Mouse (Mus musculus) midbrain, embryonic 15.5 days (tissue): ENCODE data around the gene Ostn. TPM values are rescaled to one million over a fixed set of nuclear protein-coding genes. Genes with fewer than 3 reads are reported as not detected.
"Not testable (repeated sequence)": the region's sequence is repeated elsewhere in the genome, so short reads cannot be mapped to it uniquely, and the experiment has no call there.

Experiments
- ATAC-seq: fragments of 200-750 bp; cut with Nextera tagmentation; replicated peaks from 2 replicates; pipeline ENCODE4 v1.8.0; 2017; ENCODE audit warnings: moderate TSS enrichment
- H3K27ac ChIP-seq: fragments of 300-500 bp; sonication (generic); 2 replicates; pipeline ENCODE4 v1.5.1; 2015; ENCODE audit warnings: mild to moderate bottlenecking, inconsistent platforms
- H3K27me3 ChIP-seq: fragments of 300-500 bp; sonication (generic); replicated peaks from 2 replicates; pipeline ENCODE4 v1.6.1; 2015; ENCODE audit warnings: inconsistent platforms
- H3K36me3 ChIP-seq: fragments of 300-500 bp; sonication (generic); replicated peaks from 2 replicates; pipeline ENCODE4 v1.6.1; 2015; ENCODE audit warnings: inconsistent platforms
- H3K4me1 ChIP-seq: fragments of 300-500 bp; sonication (generic); 2 replicates; pipeline ENCODE4 v1.6.1; 2015; ENCODE audit warnings: inconsistent platforms
- H3K4me2 ChIP-seq: fragments of 300-500 bp; sonication (generic); 2 replicates; pipeline ENCODE4 v1.6.1; 2015; ENCODE audit warnings: inconsistent platforms, mild to moderate bottlenecking, moderate library complexity
- H3K4me3 ChIP-seq: fragments of 300-500 bp; sonication (generic); 2 replicates; pipeline ENCODE4 v1.5.1; 2015; ENCODE audit warnings: mild to moderate bottlenecking, inconsistent platforms
- H3K9ac ChIP-seq: fragments of 300-500 bp; sonication (generic); 2 replicates; pipeline ENCODE4 v1.6.1; 2015; ENCODE audit warnings: mild to moderate bottlenecking, inconsistent platforms
- H3K9me3 ChIP-seq: fragments of 300-500 bp; sonication (generic); 2 replicates; pipeline ENCODE4 v1.6.1; 2016; ENCODE audit warnings: inconsistent platforms
- WGBS: fragments of 180-500 bp; shearing (Covaris S2); methylation state at CpG from one replicate; pipeline ENCODE4 v1.1.7; 2015; ENCODE audit warnings: mixed read lengths; 5-methylcytosine and 5-hydroxymethylcytosine counted together
- polyA plus RNA-seq: library from polyadenylated mRNA; unstranded; fragments of >200 nt; fragmentation: Nextera tagmentation; extraction: Ambion mirVana; gene quantifications from 2 replicates; pipeline ENCODE4 v1.2.1, GENCODE M21; 2015

Ostn gene
- not detected in 2 replicates for polyA plus RNA-seq

GRCm38 (mm10) chr16:27307189-27307588, at the start of gene Ostn:
TSS of gene Ostn (plus strand) at chr16:27307489.
- ATAC-seq, H3K4me1 ChIP-seq, H3K36me3 ChIP-seq, H3K27ac ChIP-seq, H3K4me3 ChIP-seq, H3K9me3 ChIP-seq, H3K4me2 ChIP-seq, H3K9ac ChIP-seq, H3K27me3 ChIP-seq: not testable (repeated sequence)
- WGBS: 76% methylated on average over 4 of the region's 4 CpGs

DNA sequence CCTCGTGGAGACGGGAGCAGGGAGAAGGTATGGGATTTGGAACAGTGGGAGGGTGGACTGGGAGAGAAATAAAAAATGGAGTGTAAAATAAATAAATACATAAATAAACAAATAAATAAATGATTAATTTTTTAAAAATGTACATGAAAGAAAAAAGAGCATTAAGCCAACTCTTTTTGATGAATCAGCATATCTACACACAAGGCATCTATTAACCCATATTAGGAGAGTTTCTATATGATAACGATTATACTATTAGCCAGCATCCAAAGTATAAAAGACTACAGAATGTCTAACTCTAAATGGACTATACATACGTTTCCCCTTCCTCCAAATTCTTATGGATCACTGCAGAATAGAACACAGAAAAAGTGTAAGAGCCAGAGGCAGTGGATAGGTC, 38.5 kb upstream of the Ostn start:
- Histone ChIP-seq H3K4me1 (no peaks in the 10 kb centered on the region), H3K36me3 (no peaks in the 10 kb centered on the region), H3K4me2 (no peak overlapping the region), H3K9ac (no peak overlapping the region), H3K9me3 (no peaks in the 10 kb centered on the region), H3K27me3 (no peaks in the 10 kb centered on the region), H3K27ac (no peak overlapping the region), H3K4me3 (no peak overlapping the region)
- 78% methylated on average over 4 of the region's 4 CpGs for WGBS
- ATAC-seq: no peak

DNA sequence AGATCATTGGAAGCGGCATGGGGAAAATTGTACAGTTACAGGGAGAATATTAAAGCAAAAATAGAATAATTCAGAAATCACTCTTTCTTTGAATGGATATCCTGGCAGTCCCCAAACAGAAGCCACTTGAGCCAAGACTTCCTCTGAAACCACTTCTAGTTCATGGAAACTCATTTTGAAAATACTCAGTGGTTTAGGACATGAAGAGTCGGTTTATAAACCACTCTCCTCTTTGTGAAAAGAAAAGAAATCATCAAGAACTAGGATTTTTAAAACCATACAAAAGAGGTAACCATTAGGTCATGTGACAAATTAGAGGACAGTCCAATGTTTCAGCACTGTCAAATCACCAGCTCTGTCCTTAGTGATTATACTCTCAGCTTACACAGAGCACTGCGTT, 19.9 kb upstream of the Ostn start:
- WGBS: 77% methylated on average over 3 of the region's 3 CpGs
- H3K4me1 ChIP-seq: no peaks in the 10 kb centered on the region
- H3K27me3 ChIP-seq: no peaks in the 10 kb centered on the region
- H3K27ac ChIP-seq: no peak overlapping the region
- H3K4me2 ChIP-seq: no peak overlapping the region
- no peak overlapping the region for H3K9ac ChIP-seq
- H3K36me3 ChIP-seq: no peaks in the 10 kb centered on the region
- no peak for ATAC-seq
- no peak overlapping the region for H3K4me3 ChIP-seq
- no peaks in the 10 kb centered on the region for H3K9me3 ChIP-seq

DNA sequence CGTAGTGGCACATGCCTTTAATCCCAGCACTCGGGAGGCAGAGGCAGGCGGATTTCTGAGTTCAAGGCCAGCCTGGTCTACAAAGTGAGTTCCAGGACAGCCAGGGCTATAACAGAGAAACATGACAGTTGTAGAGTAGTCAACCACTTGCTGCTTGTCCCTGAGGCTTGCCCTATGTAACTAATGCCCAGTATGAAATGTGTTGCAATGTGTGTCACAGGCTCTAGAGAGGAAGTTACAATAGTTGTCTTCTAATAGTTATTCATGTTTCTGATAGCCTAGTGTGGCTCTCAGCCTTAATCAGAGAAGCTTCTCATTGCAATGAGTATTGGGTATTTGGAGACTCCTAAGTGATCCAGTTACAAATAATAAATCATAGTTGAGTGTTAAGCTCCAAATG, 10.8 kb upstream of the Ostn start:
- H3K4me3 ChIP-seq: no peak overlapping the region
- no peaks in the 10 kb centered on the region for H3K36me3 ChIP-seq
- no peaks in the 10 kb centered on the region for H3K9me3 ChIP-seq
- H3K4me2 ChIP-seq: no peak overlapping the region
- H3K9ac ChIP-seq: no peak overlapping the region
- 92% methylated on average over 3 of the region's 3 CpGs for WGBS
- H3K27ac ChIP-seq: no peak overlapping the region
- H3K4me1 ChIP-seq: no peaks in the 10 kb centered on the region
- no peak for ATAC-seq
- H3K27me3 ChIP-seq: no peaks in the 10 kb centered on the region

GRCm38 (mm10) chr16:27296929-27297328, 10.4 kb upstream of the Ostn start:
- H3K36me3 ChIP-seq: no peaks in the 10 kb centered on the region
- H3K27ac ChIP-seq: no peak overlapping the region
- no peaks in the 10 kb centered on the region for H3K9me3 ChIP-seq
- H3K9ac ChIP-seq: no peak overlapping the region
- ATAC-seq: no peak
- no peak overlapping the region for H3K4me3 ChIP-seq
- 81% methylated on average over 2 of the region's 2 CpGs for WGBS
- H3K4me2 ChIP-seq: no peak overlapping the region
- H3K4me1 ChIP-seq: no peaks in the 10 kb centered on the region
- no peaks in the 10 kb centered on the region for H3K27me3 ChIP-seq

GRCm38 (mm10) chr16:27319099-27319498, 11.8 kb downstream of the Ostn start:
- H3K4me3 ChIP-seq: no peak overlapping the region
- H3K4me2 ChIP-seq: no peak overlapping the region
- H3K36me3 ChIP-seq: no peaks in the 10 kb centered on the region
- H3K27me3 ChIP-seq: no peaks in the 10 kb centered on the region
- WGBS: 85% methylated on average over 1 of the region's 1 CpGs
- no peak overlapping the region for H3K27ac ChIP-seq
- H3K4me1 ChIP-seq: no peaks in the 10 kb centered on the region
- no peak for ATAC-seq
- H3K9me3 ChIP-seq: no peaks in the 10 kb centered on the region
- H3K9ac ChIP-seq: no peak overlapping the region

- Histone ChIP-seq H3K4me3 (no peak overlapping the region), H3K9me3 (no peaks in the 10 kb centered on the region), H3K4me2 (no peak overlapping the region), H3K4me1 (no peaks in the 10 kb centered on the region), H3K36me3 (no peaks in the 10 kb centered on the region), H3K27ac (no peak overlapping the region), H3K27me3 (no peaks in the 10 kb centered on the region), H3K9ac (no peak overlapping the region)
- no peak for ATAC-seq
These were observed 14.8 kb downstream of the Ostn start for GRCm38 (mm10) chr16:27322047-27322446.

DNA sequence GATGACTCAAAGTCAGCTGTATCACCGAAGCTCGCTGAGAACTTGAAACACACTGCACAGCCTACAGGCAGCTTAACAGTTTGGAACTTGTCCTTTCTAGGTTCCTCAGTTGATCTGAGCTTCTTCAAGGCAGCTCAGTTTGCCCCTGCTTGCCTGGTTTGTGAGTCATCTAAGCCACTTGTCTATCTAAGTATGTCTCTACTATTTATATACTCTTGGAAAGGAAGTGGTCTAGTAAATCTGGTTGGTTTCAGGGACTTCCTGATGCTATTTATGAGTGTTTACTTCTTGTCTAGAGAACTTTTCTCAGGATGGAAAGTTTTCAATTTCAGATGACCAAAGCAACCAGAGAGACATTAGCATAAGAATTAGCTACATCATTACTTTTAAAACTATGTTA, 19.2 kb downstream of the Ostn start:
- no peak overlapping the region for H3K4me3 ChIP-seq
- WGBS: 89% methylated on average over 2 of the region's 2 CpGs
- H3K27me3 ChIP-seq: no peaks in the 10 kb centered on the region
- H3K4me1 ChIP-seq: no peaks in the 10 kb centered on the region
- no peaks in the 10 kb centered on the region for H3K36me3 ChIP-seq
- no peak overlapping the region for H3K27ac ChIP-seq
- H3K4me2 ChIP-seq: no peak overlapping the region
- no peak overlapping the region for H3K9ac ChIP-seq
- H3K9me3 ChIP-seq: no peaks in the 10 kb centered on the region
- no peak for ATAC-seq

GRCm38 (mm10) chr16:27347521-27347920, 40.2 kb downstream of the Ostn start:
- Histone ChIP-seq H3K4me2 (no peak overlapping the region), H3K4me3 (no peak overlapping the region), H3K27me3 (no peaks in the 10 kb centered on the region), H3K36me3 (no peaks in the 10 kb centered on the region), H3K27ac (no peak overlapping the region), H3K4me1 (no peaks in the 10 kb centered on the region), H3K9ac (no peak overlapping the region), H3K9me3 (no peaks in the 10 kb centered on the region)
- WGBS: 81% methylated on average over 3 of the region's 3 CpGs
- no peak for ATAC-seq

DNA sequence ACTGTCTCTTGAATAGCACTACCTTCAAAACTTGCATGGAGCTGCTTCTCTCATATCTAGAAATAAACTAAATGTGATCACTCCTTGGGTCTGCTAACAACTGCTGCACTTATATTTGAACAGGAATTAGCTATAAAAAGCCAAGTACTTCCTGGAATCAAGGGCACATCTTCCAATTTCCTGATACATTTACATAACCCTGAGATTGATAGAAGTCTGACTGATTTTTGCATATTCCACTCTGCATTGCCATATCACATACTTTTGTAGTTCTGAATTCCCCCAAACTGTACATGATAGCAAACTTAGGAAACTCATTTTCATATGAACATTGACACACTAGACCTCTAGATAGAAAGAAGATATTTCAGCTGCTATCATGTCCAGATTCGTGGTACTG, 41.1 kb downstream of the Ostn start:
- Histone ChIP-seq H3K4me2 (no peak overlapping the region), H3K27me3 (no peaks in the 10 kb centered on the region), H3K27ac (no peak overlapping the region), H3K4me3 (no peak overlapping the region), H3K9me3 (no peaks in the 10 kb centered on the region), H3K36me3 (no peaks in the 10 kb centered on the region), H3K4me1 (no peaks in the 10 kb centered on the region), H3K9ac (no peak overlapping the region)
- ATAC-seq: no peak
- WGBS: 70% methylated on average over 1 of the region's 1 CpGs

DNA sequence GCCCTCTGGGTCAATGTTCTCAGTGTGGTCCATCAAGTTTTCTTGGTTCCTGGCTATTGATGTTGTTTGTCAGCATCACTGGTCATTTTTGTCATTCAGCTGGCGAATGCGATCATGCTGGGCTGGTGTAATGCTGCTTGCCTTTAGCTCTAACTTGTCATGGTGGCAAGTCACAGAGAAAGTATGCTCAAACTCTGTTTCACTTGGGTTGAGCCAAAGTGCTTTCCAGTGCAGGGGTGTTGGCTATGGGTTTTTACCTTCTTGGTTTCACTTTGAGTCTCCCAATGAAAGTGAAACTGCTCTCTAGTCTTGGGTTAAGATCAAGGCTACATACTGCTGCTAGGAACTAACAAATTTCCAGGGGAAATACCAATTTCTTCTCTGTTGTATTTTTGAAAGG, 41.9 kb downstream of the Ostn start:
- ATAC-seq: no peak
- H3K4me1 ChIP-seq: no peaks in the 10 kb centered on the region
- no peak overlapping the region for H3K9ac ChIP-seq
- no peak overlapping the region for H3K4me2 ChIP-seq
- no peaks in the 10 kb centered on the region for H3K36me3 ChIP-seq
- no peak overlapping the region for H3K27ac ChIP-seq
- no peaks in the 10 kb centered on the region for H3K27me3 ChIP-seq
- H3K4me3 ChIP-seq: no peak overlapping the region
- 97% methylated on average over 2 of the region's 2 CpGs for WGBS
- H3K9me3 ChIP-seq: no peaks in the 10 kb centered on the region

DNA sequence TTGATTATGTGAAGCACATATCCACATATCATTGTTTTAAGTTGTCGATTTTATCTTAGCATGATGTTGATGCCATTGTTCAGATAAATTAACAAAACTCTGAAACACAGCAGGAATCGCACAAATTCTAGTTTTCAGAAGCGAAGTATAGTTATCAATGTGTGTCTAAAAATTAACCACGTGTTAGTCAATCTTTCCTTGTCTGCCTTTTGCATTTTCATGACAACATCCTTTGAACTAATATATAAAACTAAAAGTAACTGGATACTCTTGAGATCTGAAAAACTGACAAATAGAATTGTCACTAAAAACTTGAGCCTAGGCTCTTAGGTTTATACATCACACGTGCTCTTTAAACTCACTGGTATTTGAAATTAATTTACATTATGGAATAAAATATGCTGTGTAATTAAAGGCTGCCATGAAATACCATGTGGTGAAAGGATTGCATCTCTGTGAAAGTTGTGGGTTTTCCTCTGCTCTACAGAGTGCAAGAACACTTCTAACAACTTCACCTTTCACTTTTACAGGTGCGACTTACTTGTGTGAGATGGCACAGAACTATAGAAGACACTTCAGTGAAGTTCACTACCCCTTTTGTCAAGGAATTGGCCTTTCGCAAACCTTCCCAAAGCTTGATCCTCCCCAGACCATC, 42.7 kb downstream of the Ostn start:
- Histone ChIP-seq H3K4me2 (no peak overlapping the region), H3K27ac (no peak overlapping the region), H3K9ac (no peak overlapping the region), H3K36me3 (no peaks in the 10 kb centered on the region), H3K27me3 (no peaks in the 10 kb centered on the region), H3K9me3 (no peaks in the 10 kb centered on the region), H3K4me1 (no peaks in the 10 kb centered on the region), H3K4me3 (no peak overlapping the region)
- no peak for ATAC-seq
- whole genome bisulfite sequencing: 90% methylated on average over 7 of the region's 7 CpGs

- no peak for ATAC-seq
- Histone ChIP-seq H3K27me3 (no peaks in the 10 kb centered on the region), H3K27ac (no peak overlapping the region), H3K9me3 (no peaks in the 10 kb centered on the region), H3K9ac (no peak overlapping the region), H3K4me1 (no peaks in the 10 kb centered on the region), H3K4me2 (no peak overlapping the region), H3K36me3 (no peaks in the 10 kb centered on the region), H3K4me3 (no peak overlapping the region)
- 73% methylated on average over 2 of the region's 2 CpGs for WGBS
These were observed 47.2 kb downstream of the Ostn start for GRCm38 (mm10) chr16:27354464-27354863.
